Mouse (Mus musculus): ENCODE results near the gene Arl16.

DNA sequence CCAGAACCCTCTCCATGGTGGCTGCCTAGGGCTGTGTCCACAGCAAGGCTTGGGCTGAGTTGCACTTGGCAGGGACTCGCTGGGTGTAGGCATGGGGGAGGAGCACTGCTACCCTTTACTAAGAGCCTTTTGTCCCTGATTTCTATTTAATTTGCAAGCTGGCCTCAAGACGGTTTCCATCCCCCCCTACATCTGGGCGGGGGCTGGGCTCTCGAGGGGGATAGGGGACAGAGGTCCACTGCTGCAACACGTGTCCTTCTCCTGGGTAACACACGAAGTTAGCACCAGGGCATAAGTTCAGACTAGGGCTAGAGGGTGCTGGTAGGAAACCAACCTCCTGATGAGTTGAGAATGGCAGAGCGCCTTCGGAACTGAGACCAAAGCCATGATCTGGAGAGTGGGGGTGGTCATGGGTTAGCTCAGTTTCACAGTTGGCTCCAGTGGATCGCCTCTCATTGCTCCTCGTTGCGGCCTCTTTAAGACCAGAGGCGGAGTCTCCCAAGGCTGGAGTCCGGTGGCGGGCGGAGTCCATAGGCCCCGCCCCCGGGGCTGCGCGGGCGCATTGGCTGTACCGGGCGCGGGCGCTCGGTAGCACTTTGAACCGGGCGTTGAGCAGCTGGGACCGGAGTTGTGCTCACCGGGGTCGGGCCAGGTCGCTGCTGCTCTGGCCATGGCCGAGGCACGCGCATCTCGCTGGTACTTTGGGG, 24.1 kb upstream of the Arl16 start, which contains the start of gene Slc25a10:
- TF ChIP-seq CTCF (IDR thresholded peaks at IDR 0.05; ENCODE audit: low read depth, low read length) (no peak), POLR2A (IDR thresholded peaks at IDR 0.05; ENCODE audit: borderline replicate concordance, low read depth, low read length) (no peak)
